Mouse (Mus musculus) heart, embryonic 12.5 days (tissue): ENCODE data around the gene Plekhh2. TPM values are rescaled to one million over a fixed set of nuclear protein-coding genes. Genes with fewer than 3 reads are reported as not detected.

Experiments used
- ATAC-seq: fragments of 200-750 bp; cut with Nextera tagmentation; 2 replicates; pipeline ENCODE4 v1.8.0; 2017; ENCODE audit warnings: moderate TSS enrichment, moderate library complexity; ENCODE audit not compliant: insufficient number of reproducible peaks, low FRiP score
- H3K27ac ChIP-seq: fragments of 300-500 bp; sonication (generic); 2 replicates; pipeline ENCODE4 v1.5.1; 2016; ENCODE audit warnings: mild to moderate bottlenecking, moderate library complexity; ENCODE audit not compliant: poor library complexity, severe bottlenecking
- H3K27me3 ChIP-seq: fragments of 300-500 bp; sonication (generic); replicated peaks from 2 replicates; pipeline ENCODE4 v1.6.1; 2016; ENCODE audit warnings: mild to moderate bottlenecking, moderate library complexity
- H3K36me3 ChIP-seq: fragments of 300-500 bp; sonication (generic); 2 replicates; pipeline ENCODE4 v1.6.1; 2016; ENCODE audit warnings: mild to moderate bottlenecking, moderate library complexity
- H3K4me1 ChIP-seq: fragments of 300-500 bp; sonication (generic); replicated peaks from 2 replicates; pipeline ENCODE4 v1.6.1; 2016; ENCODE audit warnings: mild to moderate bottlenecking
- H3K4me2 ChIP-seq: fragments of 300-500 bp; sonication (generic); 2 replicates; pipeline ENCODE4 v1.6.1; 2016; ENCODE audit warnings: mild to moderate bottlenecking, moderate library complexity
- H3K4me3 ChIP-seq: fragments of 300-500 bp; sonication (generic); 2 replicates; pipeline ENCODE4 v1.5.1; 2016; ENCODE audit warnings: mild to moderate bottlenecking
- H3K9ac ChIP-seq: fragments of 300-500 bp; sonication (generic); 2 replicates; pipeline ENCODE4 v1.6.1; 2016; ENCODE audit warnings: mild to moderate bottlenecking, moderate library complexity
- H3K9me3 ChIP-seq: fragments of 300-500 bp; sonication (generic); replicated peaks from 2 replicates; pipeline ENCODE4 v1.6.1; 2016; ENCODE audit warnings: mild to moderate bottlenecking, moderate library complexity
- WGBS: fragments of 180-500 bp; shearing (Covaris S2); methylation state at CpG from one replicate; pipeline ENCODE4 v1.1.7; 2016; 5-methylcytosine and 5-hydroxymethylcytosine counted together
- polyA plus RNA-seq: library from polyadenylated mRNA; unstranded; fragments of >200 nt; fragmentation: Nextera tagmentation; extraction: Ambion mirVana; gene quantifications from 2 replicates; pipeline ENCODE4 v1.2.1, GENCODE M21; 2016

The Plekhh2 gene
- polyA plus RNA-seq, 1 experiment from 2014 or later, result 3.3 TPM

- peak overlapping the region; percentile 64 for H3K4me3 ChIP-seq
- peak; percentile 15; the same call in 1 of the 2 replicates for ATAC-seq
- no peaks in the 10 kb centered on the region for H3K27me3 ChIP-seq
- WGBS, result 29% methylated on average over 9 of the region's 9 CpGs
- peak overlapping the region; percentile 68 for H3K9ac ChIP-seq
- no peaks in the 10 kb centered on the region for H3K36me3 ChIP-seq
- peak overlapping the region; percentile 78 for H3K4me2 ChIP-seq
- H3K4me1 ChIP-seq, result peaks cover 4% of the 10 kb centered on the region
- H3K27ac ChIP-seq, result no peak overlapping the region
- no peaks in the 10 kb centered on the region for H3K9me3 ChIP-seq
Measured at GRCm38 (mm10) chr17:84626857-84627305, 115.2 kb downstream of the Plekhh2 start.

DNA sequence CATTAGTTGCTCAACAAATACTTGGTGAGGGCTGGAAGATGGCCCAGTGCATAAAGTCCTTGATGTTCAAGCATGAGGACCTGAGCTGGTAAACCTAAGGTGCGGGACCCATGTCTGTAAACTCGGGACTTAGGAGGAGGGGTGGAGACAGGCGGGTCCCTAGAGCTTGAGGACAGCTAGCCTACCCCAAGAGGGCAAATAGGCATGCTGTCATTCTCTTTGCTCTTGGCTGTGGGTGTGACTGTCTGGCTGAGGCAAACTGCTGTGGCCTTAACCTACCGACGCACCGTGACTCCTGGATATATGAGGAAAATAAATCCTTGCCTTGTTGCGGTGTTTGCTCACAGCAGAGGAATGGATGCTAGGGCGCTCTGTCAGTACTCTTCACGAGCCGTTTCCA is 116.0 kb downstream of the Plekhh2 start:
- Histone ChIP-seq H3K27me3 (no peaks in the 10 kb centered on the region), H3K4me3 (no peak overlapping the region), H3K4me1 (peaks cover 4% of the 10 kb centered on the region), H3K4me2 (no peak overlapping the region), H3K9me3 (no peaks in the 10 kb centered on the region), H3K27ac (no peak overlapping the region), H3K9ac (no peak overlapping the region), H3K36me3 (peaks cover 3% of the 10 kb centered on the region; the same call in 1 of the 2 replicates)
- 93% methylated on average over 10 of the region's 10 CpGs for WGBS
- ATAC-seq, result no peak

GRCm38 (mm10) chr17:84628611-84629010 is 116.9 kb downstream of the Plekhh2 start:
- Histone ChIP-seq H3K9ac (no peak overlapping the region), H3K4me2 (no peak overlapping the region), H3K27me3 (no peaks in the 10 kb centered on the region), H3K9me3 (no peaks in the 10 kb centered on the region), H3K36me3 (peaks cover 3% of the 10 kb centered on the region; the same call in 1 of the 2 replicates), H3K4me1 (peaks cover 4% of the 10 kb centered on the region), H3K27ac (no peak overlapping the region), H3K4me3 (no peak overlapping the region)
- WGBS, result 73% methylated on average over 9 of the region's 9 CpGs
- no peak for ATAC-seq

DNA sequence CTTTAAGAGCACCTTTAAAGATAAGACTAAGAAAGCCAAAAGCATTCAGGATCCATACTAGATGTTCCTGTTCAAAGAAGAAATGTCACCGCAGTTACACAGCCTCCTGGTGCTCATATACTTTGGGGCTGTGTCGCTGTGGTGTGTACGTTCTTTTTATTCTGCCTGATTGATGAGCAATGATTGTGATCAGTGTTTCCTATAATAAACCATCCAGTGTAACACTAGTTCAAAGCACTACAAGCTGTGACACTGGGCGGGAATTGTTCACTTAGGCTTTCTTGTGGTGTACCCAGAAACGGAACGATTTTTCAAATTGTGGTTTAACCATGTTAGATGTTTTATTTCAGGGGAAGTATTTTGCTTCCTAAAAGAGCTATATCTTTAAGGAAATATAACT is 120.1 kb downstream of the Plekhh2 start:
- Histone ChIP-seq H3K4me3 (no peak overlapping the region), H3K9ac (no peak overlapping the region), H3K27me3 (no peaks in the 10 kb centered on the region), H3K4me2 (no peak overlapping the region), H3K27ac (no peak overlapping the region), H3K36me3 (peaks cover 6% of the 10 kb centered on the region; the same call in 1 of the 2 replicates), H3K4me1 (peaks cover 2% of the 10 kb centered on the region), H3K9me3 (no peaks in the 10 kb centered on the region)
- no peak for ATAC-seq
- WGBS, result 88% methylated on average over 6 of the region's 6 CpGs

GRCm38 (mm10) chr17:84633443-84633842 is 121.7 kb downstream of the Plekhh2 start:
- 68% methylated on average over 13 of the region's 13 CpGs for WGBS
- no peaks in the 10 kb centered on the region for H3K27me3 ChIP-seq
- H3K4me1 ChIP-seq, result no peaks in the 10 kb centered on the region
- no peak overlapping the region for H3K4me2 ChIP-seq
- H3K9ac ChIP-seq, result no peak overlapping the region
- H3K36me3 ChIP-seq, result peaks cover 6% of the 10 kb centered on the region; the same call in 1 of the 2 replicates
- no peak for ATAC-seq
- no peak overlapping the region for H3K4me3 ChIP-seq
- no peak overlapping the region for H3K27ac ChIP-seq
- no peaks in the 10 kb centered on the region for H3K9me3 ChIP-seq

DNA sequence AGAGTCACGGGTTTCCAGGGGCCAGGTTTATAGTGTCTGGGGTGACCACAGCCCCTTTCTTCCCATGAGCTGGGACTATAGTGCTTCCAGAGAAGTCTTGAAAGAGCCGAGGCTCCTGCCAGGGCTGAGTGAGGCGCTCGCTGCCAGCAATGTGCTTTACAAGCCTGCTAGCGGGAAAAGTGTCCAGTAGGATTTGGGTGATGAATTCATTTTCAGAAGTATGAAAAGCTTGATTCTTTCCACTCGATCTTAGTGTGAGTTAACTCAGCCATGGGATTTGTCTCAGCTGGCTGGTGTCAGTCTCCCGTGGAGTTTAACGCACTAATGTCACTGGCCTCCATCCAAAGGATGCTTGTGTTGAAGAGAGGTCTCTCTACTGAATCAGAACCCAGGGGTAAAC is 124.6 kb downstream of the Plekhh2 start:
- WGBS, result 60% methylated on average over 8 of the region's 8 CpGs
- Histone ChIP-seq H3K4me1 (peaks cover 5% of the 10 kb centered on the region), H3K4me2 (no peak overlapping the region), H3K9me3 (no peaks in the 10 kb centered on the region), H3K4me3 (no peak overlapping the region), H3K27ac (no peak overlapping the region), H3K9ac (no peak overlapping the region), H3K36me3 (peaks cover 6% of the 10 kb centered on the region; the same call in 1 of the 2 replicates), H3K27me3 (no peaks in the 10 kb centered on the region)
- no peak for ATAC-seq

DNA sequence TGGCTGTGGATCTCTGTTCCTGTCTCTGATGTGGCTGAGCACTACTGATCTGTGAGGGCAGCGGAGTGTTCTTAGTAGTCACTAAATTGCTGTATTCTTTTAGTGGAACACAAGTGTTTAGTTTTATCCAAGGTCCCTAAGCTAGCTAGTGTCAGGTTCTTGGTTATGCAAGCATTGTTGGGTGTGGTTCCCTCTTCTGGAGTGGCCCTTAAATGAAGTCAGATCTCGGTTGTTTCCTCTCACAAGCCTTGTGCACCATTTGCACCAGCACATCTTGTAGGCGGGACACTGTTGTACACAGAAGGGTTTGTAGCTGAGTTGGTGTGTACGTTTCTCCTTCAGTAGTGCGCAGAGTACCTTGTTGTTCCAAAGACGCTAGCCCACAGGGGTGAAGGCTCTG is 126.3 kb downstream of the Plekhh2 start:
- no peaks in the 10 kb centered on the region for H3K9me3 ChIP-seq
- no peak overlapping the region for H3K4me3 ChIP-seq
- no peaks in the 10 kb centered on the region for H3K27me3 ChIP-seq
- peaks cover 8% of the 10 kb centered on the region for H3K4me1 ChIP-seq
- no peak overlapping the region for H3K4me2 ChIP-seq
- 0 out of 2 replicates have a peak, but pooled peaks cover 2% of the 10 kb centered on the region for H3K36me3 ChIP-seq
- ATAC-seq, result no peak
- no peak overlapping the region for H3K9ac ChIP-seq
- H3K27ac ChIP-seq, result no peak overlapping the region
- 82% methylated on average over 6 of the region's 6 CpGs for WGBS

GRCm38 (mm10) chr17:84639796-84640378 is 128.2 kb downstream of the Plekhh2 start:
- Histone ChIP-seq H3K9ac (no peak overlapping the region), H3K4me1 (peaks cover 24% of the 10 kb centered on the region), H3K4me2 (no peak overlapping the region), H3K9me3 (no peaks in the 10 kb centered on the region), H3K27ac (no peak overlapping the region), H3K4me3 (no peak overlapping the region), H3K27me3 (no peaks in the 10 kb centered on the region), H3K36me3 (no peaks in the 10 kb centered on the region)
- ATAC-seq, result no peak
- WGBS, result 56% methylated on average over 10 of the region's 10 CpGs

DNA sequence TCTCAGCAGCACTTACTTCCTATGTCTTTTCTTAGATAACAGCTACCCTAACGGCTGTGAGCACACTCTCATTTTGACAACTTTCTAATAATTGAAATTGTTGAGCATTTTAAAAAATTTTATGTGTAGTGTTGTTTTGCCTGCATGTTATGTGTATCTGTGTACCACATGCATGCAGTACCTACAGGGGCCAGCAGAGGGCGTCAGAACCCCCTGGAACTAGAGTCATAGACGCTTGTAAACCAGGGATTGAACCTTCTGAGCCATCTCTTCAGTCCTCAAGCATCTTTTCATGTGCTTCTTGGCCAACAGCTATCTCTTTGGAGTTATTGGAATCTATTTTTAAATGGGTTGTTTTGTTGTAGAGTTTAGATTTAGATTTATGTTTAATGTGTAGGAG is 130.2 kb downstream of the Plekhh2 start:
- WGBS, result 30% methylated on average over 3 of the region's 3 CpGs
- H3K9me3 ChIP-seq, result no peaks in the 10 kb centered on the region
- no peak overlapping the region for H3K27ac ChIP-seq
- no peak for ATAC-seq
- H3K9ac ChIP-seq, result no peak overlapping the region
- H3K36me3 ChIP-seq, result no peaks in the 10 kb centered on the region
- no peaks in the 10 kb centered on the region for H3K27me3 ChIP-seq
- no peak overlapping the region for H3K4me3 ChIP-seq
- peaks cover 27% of the 10 kb centered on the region for H3K4me1 ChIP-seq
- H3K4me2 ChIP-seq, result no peak overlapping the region

- no peaks in the 10 kb centered on the region for H3K9me3 ChIP-seq
- no peak overlapping the region for H3K4me2 ChIP-seq
- H3K9ac ChIP-seq, result no peak overlapping the region
- peaks cover 27% of the 10 kb centered on the region for H3K4me1 ChIP-seq
- no peak for ATAC-seq
- H3K27ac ChIP-seq, result no peak overlapping the region
- 85% methylated on average over 9 of the region's 9 CpGs for WGBS
- no peaks in the 10 kb centered on the region for H3K27me3 ChIP-seq
- H3K4me3 ChIP-seq, result no peak overlapping the region
- no peaks in the 10 kb centered on the region for H3K36me3 ChIP-seq
Measured at GRCm38 (mm10) chr17:84642324-84642723, 130.6 kb downstream of the Plekhh2 start.

DNA sequence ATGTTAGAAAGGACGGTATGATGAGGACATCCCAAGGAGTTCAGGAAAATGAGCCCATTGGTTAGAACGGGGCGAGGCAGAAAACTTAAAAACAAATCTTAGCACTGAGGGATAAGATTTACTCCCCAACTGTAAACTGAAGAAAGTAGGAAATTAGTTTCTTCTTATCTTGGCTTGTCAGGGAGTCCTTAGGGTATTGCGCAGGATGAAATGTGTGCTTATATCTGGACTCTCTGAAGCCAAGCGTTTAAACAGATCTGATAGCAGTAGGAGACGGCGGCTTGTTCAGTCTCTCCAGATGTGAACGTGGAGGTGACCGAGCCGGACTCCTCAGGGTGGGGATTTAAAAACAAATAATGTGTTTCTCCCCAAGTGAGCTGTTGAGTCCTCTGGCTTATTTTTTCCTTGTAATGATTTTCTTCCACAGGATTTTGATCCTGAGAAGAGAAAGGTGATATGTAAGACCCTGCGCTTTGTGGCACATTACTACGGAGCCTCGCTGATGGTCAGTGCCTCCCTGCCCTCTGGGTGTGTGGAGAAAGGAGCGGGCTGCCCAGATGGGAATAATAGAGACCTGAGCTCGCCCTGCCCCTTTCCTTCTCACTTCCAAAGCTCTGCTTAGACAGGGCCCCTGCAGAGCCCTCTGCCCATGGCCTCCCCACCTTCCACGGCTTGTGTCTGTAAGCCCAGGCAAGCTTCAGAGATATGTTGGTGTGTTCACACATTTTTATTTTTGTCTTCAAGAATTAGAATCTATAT is 132.8 kb downstream of the Plekhh2 start:
- no peak overlapping the region for H3K27ac ChIP-seq
- H3K27me3 ChIP-seq, result no peaks in the 10 kb centered on the region
- H3K4me3 ChIP-seq, result no peak overlapping the region
- H3K9ac ChIP-seq, result no peak overlapping the region
- 35% methylated on average over 16 of the region's 16 CpGs for WGBS
- H3K4me2 ChIP-seq, result peak overlapping the region; percentile 21; the same call in 1 of the 2 replicates
- H3K36me3 ChIP-seq, result no peaks in the 10 kb centered on the region
- H3K9me3 ChIP-seq, result no peaks in the 10 kb centered on the region
- peaks cover 27% of the 10 kb centered on the region for H3K4me1 ChIP-seq
- no peak for ATAC-seq
